Mouse (Mus musculus) kidney, postnatal 10 days (tissue): ENCODE measurements around the gene Dyrk1b.
A peak's percentile ranks its signal among the peaks of the same experiment; 100 is the strongest.
"Not testable (repeated sequence)": the region's sequence is repeated elsewhere in the genome, so short reads cannot be mapped to it uniquely, and the experiment has no call there.

Experiments
- DNase-seq: peaks from one replicate; pipeline ENCODE4 v3.0.0; 2021; ENCODE audit warnings: mixed read lengths

The Dyrk1b gene

DNA sequence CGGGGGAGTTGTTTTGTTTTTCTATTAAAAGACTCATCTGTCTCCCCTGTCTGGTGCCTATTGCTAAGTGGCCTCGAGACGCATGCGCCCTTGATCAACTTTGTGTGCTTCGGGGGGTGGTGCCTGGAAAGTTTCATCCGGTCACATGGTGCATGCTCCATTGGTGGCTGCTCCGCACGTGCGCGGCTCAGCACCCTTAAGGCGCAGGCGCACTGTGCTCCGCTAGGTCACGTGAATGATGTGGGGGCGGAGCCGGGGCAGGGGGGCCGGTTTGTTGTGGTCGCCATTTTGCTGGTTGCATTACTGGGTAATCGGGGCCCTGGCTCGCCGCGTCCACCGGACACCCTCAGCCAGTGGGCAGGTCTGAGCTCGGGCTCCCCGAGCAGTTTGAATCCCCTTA, at the start of gene Dyrk1b:
Dyrk1b (plus strand) TSS at position 242 of the 400 bp plus-strand sequence.
- DNase-seq, result peak; percentile 99

DNA sequence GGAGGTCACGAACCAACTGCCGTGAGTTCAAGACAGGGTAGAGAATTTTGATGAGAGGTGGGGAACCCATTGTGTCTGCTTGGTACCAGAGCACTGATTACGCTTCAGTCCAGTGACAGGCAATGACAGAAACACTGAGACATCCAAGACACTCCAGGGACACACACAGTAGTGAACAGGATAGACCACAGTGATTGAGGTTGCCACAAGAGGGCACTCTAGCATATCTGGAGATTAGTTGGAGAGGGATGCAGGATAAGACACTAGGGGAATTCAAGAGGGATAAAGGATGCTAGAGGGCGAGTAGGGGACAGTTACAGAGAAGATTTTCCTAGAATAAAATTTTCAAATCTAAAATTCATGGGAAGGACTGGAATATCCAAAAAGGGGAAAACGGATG, 41.7 kb upstream of the Dyrk1b start:
- DNase-seq, result peak; percentile 54

DNA sequence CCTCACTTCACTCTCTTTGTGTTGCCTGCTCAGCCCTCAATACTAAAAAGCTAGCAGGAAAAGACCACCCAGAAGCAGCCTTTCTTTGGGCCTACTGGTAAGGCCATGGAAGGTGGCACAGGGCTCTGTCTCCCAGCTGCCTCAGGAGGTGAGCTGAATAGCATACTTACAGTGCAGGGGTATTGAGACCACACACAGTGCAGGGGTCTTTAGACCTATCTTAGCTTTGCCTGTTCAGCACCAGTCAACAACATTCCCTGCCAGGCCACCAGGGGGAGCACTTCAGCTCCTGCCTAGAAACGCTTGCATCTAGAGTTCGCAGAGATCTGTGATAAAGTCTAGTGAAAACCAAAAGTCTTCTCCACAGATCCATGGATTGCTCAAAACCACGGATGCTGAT, 31.0 kb upstream of the Dyrk1b start:
- peak; percentile 81 for DNase-seq

DNA sequence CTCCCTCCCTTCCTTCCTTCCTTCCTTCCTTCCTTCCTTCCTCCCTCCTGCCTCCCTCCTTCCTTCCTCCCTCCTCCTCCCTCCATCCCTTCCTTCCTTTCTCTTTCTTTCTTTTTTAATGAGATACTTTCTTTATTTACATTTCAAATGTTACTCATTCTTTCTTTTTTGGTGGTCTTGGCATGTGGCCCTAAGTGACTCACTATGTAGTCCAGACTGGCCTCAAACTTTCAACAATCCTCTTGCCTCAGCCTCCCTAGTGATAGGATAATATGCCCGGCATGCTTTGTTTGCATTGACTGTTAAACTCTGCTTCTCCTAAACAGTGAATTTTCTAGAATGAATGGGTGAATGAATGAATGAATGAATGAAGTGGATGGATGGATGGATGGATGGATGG, 29.4 kb upstream of the Dyrk1b start:
- no peak for DNase-seq

DNA sequence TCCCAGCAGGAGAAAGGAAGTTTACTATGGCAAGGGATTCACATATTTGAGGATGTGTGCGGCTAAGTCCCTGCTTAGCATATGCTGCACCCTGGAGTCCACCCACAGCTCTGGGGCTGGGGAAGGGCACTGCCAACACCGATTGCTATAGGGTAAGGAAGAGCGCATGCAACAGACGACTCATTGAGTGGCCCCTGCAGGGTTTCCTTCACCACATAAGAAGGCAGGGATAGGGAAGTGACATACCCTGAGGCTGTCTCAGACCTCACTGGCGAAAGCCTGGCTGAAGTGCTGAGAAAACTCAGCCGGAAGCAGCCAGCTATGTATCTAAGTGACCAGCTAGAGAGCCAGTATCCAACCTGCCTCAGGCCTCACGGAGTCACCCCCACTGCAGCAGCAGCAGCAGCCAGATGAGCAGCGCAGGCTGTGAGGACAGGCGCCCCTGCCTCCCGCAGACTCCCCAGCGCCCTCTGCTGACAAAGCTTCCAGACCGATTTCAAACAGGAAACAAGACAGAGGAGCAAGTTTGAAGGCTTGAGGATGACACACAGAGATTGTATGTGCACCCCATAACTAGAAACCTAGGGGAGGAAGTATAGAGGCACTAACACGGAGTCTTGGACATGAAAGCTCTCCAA, 27.6 kb upstream of the Dyrk1b start:
- DNase-seq, result peak; percentile 74

DNA sequence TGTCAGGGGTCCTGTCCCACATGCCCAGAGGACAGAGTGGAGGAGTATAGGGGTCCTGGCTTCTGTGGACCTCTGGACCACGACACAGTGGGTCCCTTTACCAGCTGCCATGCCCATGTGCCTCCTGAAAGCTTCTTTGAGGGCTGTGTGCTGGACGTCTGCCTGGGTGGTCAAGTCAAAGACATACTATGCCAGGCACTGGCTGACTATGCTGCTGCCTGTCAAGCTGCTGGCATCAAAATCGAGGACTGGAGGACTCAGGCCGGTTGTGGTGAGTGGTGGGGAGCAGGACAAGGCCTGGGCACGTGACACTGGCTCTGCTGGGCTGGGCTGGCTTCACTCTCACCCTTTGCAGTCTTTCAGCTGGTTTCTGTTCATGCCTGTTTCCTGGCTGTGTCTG, 25.7 kb upstream of the Dyrk1b start:
- DNase-seq, result not testable (repeated sequence)

DNA sequence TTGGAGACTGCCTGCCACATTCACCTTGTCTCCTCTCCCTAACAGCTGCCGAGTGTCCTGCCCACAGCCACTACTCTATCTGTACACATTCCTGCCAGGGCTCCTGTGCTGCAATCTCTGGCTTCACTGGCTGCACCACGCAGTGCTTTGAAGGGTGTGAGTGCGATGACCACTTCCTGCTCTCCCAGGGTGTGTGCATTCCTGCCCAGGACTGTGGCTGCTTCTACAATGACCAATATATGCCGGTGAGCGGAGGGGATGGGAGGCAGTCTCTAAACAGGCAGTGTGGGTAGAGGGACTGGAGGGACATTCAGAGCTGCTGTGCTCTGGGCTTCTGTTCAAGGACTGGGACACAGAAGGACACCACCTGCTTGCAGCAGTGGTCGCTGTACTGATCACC, 20.0 kb upstream of the Dyrk1b start:
- DNase-seq, result no peak

DNA sequence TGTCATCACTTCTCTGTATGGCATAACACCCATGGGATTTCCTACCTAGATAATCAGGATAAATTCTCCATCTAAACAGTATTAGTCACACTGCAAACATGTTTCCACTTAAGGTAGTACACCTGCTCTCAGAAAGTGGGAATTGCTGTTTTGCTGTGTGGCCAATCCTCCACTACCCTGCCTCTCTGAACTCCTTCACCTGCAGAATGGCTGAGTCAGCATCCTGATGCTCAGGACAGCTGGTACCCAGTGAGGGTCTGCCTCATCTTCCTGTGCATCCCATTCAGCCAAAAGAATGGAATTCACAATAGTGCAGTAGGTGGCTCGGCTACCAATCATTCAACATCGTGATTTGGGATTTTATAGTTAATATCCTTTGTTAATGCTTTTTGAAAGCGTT, 19.4 kb upstream of the Dyrk1b start:
- DNase-seq, result no peak

DNA sequence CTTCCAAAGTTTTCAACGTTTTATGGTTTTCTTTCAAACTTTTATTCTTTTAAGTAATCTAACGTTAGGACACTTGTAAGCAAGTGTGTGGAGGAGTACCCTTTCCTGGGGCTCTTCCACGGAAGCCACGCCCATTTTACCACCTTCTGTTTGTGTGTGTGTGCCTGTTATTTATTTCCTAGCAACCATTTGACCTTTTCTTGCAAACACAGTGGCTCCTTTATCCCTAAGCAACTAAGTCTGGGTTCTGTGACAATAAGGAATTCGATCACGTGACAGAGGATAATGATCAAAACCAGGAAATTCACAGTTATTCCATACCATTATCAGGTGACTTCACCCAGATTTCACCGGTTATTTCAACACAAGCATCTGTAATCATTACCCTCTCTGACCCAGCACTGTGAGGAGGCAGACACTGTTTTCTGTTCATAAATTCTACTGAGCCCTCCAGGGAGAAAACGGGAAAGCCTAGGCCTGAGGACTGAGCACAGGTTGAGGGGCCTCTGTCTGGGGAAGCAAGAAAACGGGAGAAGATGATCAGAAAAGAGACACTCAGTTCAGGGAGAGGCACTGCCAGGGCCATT, 18.0 kb upstream of the Dyrk1b start:
- no peak for DNase-seq

DNA sequence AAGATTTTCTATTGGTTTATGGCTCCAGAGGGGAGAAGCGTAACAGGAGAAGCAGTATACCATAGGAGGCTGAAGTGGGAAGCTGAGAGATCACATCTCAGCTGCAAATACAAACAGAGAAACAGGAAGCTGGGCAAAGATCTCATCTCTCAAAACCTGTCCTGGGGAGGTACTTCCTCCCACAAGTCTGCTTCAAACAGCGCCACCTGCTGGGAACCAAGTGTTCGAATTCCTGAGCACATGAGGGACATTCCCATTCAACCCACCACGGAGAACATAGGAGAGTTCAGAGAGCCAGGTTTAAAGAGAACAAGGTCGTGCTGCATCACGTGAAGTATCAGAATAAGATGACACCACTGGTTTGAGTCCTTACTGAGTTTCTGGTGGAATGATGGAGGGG, 13.9 kb upstream of the Dyrk1b start:
- no peak for DNase-seq

DNA sequence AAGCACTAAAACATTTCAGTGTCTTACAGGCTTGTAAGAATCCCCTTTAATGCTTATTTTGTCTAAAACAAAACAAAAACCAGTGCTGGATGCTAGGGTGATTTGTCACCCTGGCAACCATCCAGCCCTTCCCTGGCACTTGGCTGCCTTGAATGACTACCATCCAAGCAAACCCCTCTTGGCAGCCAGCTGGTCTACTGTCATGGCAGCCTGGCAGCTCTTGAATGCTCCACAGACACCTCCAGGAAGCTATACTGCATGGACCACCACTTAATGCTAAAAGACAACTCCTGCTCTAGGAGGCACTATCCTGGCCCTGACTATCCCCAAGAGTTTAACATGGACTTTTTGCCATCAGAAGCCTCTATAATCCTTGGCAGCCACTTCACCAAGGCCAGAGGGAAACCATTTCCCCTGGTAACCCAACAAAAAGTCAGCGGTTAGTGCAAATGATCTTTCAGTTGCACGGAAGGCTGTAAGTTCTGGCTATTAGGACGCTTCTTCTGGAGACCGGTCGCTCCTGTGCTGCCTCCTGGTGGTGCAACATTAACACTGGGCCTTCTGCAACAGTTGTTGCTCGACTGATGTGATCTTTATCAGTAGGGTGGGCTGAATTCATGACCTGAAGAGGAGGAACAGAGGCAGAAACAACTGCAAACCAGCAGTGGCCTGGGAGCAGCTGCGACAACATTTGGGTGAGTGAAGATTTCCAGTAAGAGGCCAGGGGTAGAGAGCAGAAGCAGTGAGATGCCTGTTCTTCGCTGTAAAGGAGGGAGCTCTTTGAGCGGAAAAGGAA, 10.8 kb upstream of the Dyrk1b start:
- DNase-seq, result peak; percentile 88

DNA sequence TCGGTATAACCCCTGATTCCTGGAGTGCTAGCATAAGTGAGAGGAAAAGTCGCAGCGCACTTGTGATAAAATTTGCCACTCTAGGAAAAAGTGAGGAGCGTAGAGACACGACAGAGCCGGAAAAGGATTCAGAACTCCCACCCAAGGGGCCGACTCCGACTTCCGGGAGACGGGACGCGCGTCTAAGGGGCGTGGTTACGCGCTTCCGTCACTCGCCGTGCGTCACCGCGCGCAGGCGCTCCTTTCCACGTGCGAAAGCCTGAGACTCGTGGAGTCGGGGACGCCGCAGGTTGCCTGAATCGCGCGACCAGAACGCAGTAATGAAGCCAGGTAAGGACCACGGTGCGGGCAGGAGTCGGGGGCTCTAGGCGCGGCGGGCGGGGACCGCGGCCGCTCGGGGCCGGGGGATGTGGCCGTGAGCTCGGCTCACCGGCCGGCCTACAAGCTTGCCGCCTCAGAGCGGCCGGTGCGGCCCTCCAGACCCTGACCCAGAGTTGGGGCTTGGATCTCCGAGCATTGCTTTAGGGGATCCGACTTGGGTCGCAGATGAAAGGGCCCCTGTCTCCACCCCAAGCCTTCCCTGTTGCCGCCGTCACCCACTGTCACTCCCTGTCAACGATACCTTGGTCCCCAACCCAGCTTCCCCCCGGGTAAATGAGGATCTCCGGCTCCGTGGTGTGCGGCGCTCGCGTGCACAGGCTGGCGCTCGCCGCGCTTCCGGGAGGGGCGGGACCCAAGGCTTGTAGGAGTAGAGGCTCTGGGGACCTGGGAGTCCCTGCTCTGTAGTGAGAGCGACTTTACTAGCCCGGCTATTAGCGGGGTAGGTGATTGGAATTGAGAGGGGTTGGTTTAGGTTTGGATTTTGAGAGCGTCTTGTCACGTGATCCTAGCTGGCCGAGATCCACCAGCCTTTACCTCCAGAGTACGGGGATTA, 9.5 kb upstream of the Dyrk1b start, which contains the start of gene Fbl:
Fbl (plus strand) TSS at position 222 of the 934 bp plus-strand sequence.
- DNase-seq, result peak; percentile 95

DNA sequence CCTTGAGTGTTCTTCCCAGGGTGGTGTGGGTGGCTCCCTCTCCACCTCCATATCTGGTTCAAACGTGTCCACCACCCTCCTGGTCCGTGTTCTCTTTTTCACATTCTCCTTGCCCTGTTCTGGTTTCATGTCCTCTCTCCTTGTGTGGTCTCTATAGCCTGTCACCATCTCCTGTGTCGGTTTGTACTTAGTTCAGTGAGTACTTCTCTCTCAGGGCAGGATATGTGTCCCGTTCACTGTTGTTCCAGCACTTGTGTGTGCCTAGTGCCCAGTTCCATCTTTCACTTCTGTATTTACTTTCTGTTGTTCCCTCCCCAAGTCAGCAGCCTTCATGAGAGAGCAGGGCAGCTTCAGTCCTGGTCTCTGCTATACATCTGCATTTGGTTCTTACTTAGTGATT, 3.9 kb upstream of the Dyrk1b start:
- DNase-seq, result no peak

DNA sequence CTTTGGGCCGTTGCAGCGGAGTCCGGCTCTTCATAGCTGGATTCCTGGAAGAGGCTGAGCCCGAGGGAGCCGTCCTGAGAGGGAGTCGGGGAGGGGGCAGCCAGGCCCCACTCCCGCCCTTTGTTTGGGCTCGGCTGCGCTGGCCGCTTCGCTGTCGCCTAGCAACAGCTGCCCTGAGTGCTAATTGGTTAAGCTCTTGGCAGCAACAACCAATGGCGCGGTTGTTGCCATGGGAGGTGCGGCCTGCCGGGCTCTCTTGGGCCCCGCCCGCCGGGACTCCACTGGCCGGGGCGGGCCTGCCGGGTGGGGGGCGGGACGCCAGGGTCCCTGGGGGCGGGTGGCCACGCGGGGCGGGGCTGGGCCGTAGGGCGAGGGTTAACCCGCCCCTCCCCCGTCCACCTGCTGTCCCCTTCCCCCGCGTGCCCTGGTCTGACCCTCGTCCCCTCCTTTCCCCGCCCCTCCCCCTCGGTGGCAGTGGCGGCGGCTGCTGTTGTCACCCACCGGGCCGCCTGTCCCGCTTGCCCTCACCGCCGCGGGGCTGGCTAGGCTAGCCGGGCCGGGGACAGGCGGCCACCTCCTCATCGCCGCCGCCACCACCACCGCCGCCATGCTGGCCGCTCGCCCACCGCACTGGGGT, 590 bp downstream of the Dyrk1b start:
- peak; percentile 97 for DNase-seq

DNA sequence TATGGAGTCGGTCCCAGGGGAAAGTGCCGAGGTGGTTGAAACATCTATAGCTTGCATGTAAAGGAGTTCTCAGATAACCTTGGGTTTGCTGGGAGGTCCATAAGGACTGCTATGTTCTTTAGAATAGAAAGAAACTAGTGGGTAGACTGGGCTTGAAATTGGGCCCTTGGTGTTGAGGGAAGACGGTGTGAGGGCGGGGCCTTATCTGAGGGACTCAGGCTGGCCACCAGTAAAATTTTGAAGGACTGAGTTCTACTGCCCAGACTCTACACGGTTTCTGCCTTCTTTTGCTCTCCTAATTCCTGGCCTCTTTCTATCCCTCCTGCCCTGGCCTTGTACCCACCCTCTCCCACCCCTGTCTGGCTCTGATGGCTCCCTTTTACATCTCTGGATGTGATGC, 1.6 kb downstream of the Dyrk1b start:
- DNase-seq, result no peak

DNA sequence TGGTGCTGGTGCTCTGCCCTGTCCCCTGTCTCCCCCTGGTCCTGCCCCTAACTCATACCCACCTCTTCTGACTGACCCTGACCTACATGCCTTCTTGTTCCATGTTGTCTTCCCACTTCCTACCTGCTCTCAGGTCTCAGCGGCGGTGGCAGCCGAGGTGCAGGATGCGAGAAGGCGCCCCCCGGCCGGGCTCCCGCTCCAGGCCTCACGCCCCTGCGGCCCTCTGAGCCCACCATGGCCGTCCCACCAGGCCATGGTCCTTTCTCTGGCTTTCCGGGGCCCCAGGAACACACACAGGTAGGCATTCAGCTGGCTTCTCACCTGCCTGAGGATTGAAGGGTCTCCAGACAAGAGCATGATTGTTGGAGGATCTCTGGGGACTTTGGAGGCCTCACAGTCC, 2.1 kb downstream of the Dyrk1b start:
- DNase-seq, result peak; percentile 32

DNA sequence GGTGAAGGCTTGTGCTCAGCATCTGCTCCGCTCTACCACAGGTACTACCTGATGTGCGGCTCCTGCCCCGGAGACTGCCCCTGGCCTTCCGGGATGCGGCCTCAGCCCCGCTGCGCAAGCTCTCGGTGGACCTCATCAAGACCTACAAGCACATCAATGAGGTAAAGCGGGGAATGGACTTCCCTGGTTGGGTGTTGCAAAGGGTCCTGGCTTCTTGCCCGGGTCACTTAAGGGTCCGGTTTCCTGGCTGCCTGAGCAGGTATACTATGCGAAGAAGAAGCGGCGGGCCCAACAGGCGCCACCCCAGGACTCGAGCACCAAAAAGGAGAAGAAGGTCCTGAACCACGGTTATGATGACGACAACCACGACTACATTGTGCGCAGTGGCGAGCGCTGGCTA, 3.1 kb downstream of the Dyrk1b start:
- peak; percentile 31 for DNase-seq

DNA sequence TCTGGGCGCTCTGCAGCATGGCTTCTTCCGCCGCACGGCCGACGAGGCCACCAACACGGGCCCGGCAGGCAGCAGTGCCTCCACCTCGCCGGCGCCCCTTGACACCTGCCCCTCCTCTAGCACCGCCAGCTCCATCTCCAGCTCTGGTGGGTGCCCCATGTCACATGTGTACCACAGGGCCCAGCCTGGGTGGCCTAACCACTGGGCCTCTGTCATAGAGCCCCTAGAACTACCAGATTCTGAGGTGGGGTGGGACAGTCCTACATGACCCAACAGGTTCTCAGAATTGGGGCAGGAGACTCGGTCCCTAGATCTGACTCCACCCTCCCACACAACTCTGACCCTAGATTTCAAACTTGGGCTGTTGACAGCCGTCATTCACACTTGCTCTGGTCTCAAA, 6.6 kb downstream of the Dyrk1b start:
- no peak for DNase-seq

DNA sequence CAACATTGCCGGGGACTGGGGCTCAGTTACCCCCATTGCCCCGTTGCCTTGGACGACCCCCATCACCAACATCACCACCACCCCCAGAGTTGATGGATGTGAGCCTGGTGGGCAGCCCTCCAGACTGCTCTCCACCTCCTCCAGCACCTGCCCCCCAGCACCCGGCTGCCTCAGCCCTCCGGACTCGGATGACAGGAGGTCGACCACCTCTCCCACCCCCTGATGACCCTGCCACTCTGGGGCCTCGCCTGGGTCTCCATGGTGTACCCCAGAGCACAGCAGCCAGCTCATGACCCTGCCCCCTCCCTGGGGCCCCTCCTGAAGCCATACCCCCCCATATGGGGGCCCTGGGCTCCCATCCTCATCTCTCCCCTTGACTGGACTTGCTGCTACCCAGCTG, 7.4 kb downstream of the Dyrk1b start:
- no peak for DNase-seq

DNA sequence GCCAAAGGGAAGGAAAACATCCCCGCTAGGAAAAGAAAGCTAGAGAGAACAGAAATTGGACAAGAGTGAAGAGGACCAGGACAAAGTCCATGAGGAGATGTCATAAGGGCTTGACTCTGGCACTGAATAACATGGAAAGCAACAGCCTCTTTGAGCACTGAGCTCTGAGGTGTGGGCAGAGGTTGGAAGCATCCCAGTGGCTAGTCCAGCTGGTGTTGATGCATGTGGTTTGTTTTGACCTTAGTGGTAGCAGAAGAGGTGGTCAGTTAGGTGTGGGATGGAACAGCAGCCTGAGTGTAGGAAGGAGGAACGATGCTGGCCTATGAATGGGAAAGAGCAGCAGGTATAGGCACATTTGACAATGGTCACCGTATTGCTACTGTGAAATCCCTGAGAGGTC, 12.2 kb downstream of the Dyrk1b start:
- no peak for DNase-seq

DNA sequence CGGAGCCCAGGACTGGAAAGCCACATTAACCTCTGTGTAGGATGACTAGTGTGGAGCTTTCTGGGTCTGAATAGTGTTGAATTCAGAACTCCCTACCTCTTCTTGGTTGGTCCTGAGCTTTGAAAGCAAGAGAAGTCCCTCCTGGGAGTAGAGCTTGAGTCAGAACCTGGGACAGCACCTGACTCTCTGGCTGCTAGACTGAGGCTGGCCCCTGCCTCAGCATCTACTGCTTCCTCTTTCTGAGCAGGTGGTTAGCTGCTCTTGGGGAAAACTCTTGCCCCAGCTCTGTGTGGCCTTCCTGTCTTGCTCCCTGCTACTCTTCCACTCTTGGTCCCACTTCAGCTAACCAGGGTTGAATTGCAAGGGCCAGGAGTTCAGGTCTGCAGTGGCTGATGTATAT, 12.6 kb downstream of the Dyrk1b start:
- DNase-seq, result no peak

DNA sequence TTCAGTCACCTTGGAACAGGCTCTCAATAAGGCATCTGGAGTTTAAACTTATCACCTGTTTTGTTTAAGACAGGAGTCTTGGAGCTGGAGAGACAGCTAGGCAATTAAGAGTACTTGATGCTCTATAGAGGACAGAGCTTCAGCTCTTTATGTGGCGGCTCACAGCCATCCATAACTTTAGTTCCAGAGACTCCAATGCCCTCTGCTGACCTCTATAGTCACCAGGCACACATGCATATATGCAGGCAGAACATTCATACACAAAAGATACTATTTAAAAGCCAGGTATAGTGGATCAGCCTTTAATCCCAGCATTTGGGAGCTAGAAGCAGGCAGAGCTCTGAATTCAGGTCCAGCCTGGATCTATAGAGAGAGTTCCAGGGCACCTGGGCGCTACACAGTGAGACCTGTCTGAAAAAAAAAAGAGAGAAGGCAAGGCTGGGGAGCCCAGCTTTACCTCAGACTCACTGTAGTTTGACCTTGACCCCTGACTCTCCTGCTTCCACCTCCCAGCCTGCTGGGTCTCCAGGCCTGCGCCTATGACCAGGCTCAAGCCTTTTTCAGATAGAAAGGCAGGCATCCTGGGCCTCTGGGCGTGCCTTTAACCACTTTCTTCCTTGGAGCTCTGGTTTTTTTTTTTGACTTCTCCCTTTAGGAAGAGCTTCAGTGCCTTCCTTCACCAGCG, 16.3 kb downstream of the Dyrk1b start:
- no peak for DNase-seq
